Mouse (Mus musculus): ENCODE results near the gene Cep112. TPM values are rescaled to one million over a fixed set of nuclear protein-coding genes. Genes with fewer than 3 reads are reported as not detected.

Cep112 gene
- polyA plus RNA-seq, 1 experiment from 2014 or later, result 11.0 TPM

GRCm38 (mm10) chr11:108871748-108872147, 446.8 kb downstream of the Cep112 start:
- DNase-seq (ENCODE audit: low spot score), result no peak
- H3K4me1 ChIP-seq, result no peaks in the 10 kb centered on the region
- no peak overlapping the region for H3K27ac ChIP-seq (replicated peaks)
- no peak overlapping the region for H3K4me3 ChIP-seq
- no peaks in the 10 kb centered on the region for H3K9me3 ChIP-seq
- 89% methylated on average over 3 of the region's 3 CpGs for WGBS
- no peaks in the 10 kb centered on the region for H3K27me3 ChIP-seq (replicated peaks; ENCODE audit: low read depth, poor library complexity, severe bottlenecking)
- no peaks in the 10 kb centered on the region for H3K36me3 ChIP-seq (replicated peaks)

GRCm38 (mm10) chr11:108876633-108877205, 451.7 kb downstream of the Cep112 start:
- 88% methylated on average over 7 of the region's 7 CpGs for WGBS
- H3K9me3 ChIP-seq, result no peaks in the 10 kb centered on the region
- H3K4me3 ChIP-seq, result no peak overlapping the region
- H3K4me1 ChIP-seq, result peaks cover 10% of the 10 kb centered on the region
- H3K36me3 ChIP-seq (replicated peaks), result no peaks in the 10 kb centered on the region
- H3K27me3 ChIP-seq (replicated peaks; ENCODE audit: low read depth, poor library complexity, severe bottlenecking), result no peaks in the 10 kb centered on the region
- no peak overlapping the region for H3K27ac ChIP-seq (replicated peaks)
- DNase-seq (ENCODE audit: low spot score), result no peak

- Histone ChIP-seq H3K4me1 (peaks cover 17% of the 10 kb centered on the region), H3K36me3 (replicated peaks) (no peaks in the 10 kb centered on the region), H3K27ac (replicated peaks) (no peak overlapping the region), H3K9me3 (no peaks in the 10 kb centered on the region), H3K4me3 (no peak overlapping the region), H3K27me3 (replicated peaks; ENCODE audit: low read depth, poor library complexity, severe bottlenecking) (no peaks in the 10 kb centered on the region)
- WGBS, result 82% methylated on average over 5 of the region's 5 CpGs
- DNase-seq (ENCODE audit: low spot score), result no peak
These were observed 452.5 kb downstream of the Cep112 start for GRCm38 (mm10) chr11:108877520-108877919.

- H3K27ac ChIP-seq (replicated peaks), result 0 out of 2 replicates have a peak overlapping the region, but pooled peaks have one; percentile 37
- H3K4me1 ChIP-seq, result peaks cover 21% of the 10 kb centered on the region
- H3K27me3 ChIP-seq (replicated peaks; ENCODE audit: low read depth, poor library complexity, severe bottlenecking), result 0 out of 2 replicates have a peak, but pooled peaks cover 5% of the 10 kb centered on the region
- no peaks in the 10 kb centered on the region for H3K9me3 ChIP-seq
- no peak for DNase-seq (ENCODE audit: low spot score)
- H3K36me3 ChIP-seq (replicated peaks), result no peaks in the 10 kb centered on the region
- WGBS, result 79% methylated on average over 4 of the region's 4 CpGs
- no peak overlapping the region for H3K4me3 ChIP-seq
These were observed 455.6 kb downstream of the Cep112 start for GRCm38 (mm10) chr11:108880546-108880945.

GRCm38 (mm10) chr11:108881662-108882061, 456.7 kb downstream of the Cep112 start:
- Histone ChIP-seq H3K9me3 (no peaks in the 10 kb centered on the region), H3K4me3 (no peak overlapping the region), H3K27me3 (replicated peaks; ENCODE audit: low read depth, poor library complexity, severe bottlenecking) (0 out of 2 replicates have a peak, but pooled peaks cover 5% of the 10 kb centered on the region), H3K4me1 (peaks cover 23% of the 10 kb centered on the region), H3K27ac (replicated peaks) (peak overlapping the region; percentile 55), H3K36me3 (replicated peaks) (no peaks in the 10 kb centered on the region)
- 58% methylated on average over 5 of the region's 5 CpGs for WGBS
- peak; percentile 58 for DNase-seq (ENCODE audit: low spot score)

GRCm38 (mm10) chr11:108885276-108885896, 460.4 kb downstream of the Cep112 start:
- peaks cover 17% of the 10 kb centered on the region; the same call in 1 of the 2 replicates for H3K27me3 ChIP-seq (replicated peaks; ENCODE audit: low read depth, poor library complexity, severe bottlenecking)
- DNase-seq (ENCODE audit: low spot score), result no peak
- H3K27ac ChIP-seq (replicated peaks), result no peak overlapping the region
- no peaks in the 10 kb centered on the region for H3K9me3 ChIP-seq
- no peak overlapping the region for H3K4me3 ChIP-seq
- WGBS, result 39% methylated on average over 19 of the region's 19 CpGs
- H3K36me3 ChIP-seq (replicated peaks), result no peaks in the 10 kb centered on the region
- H3K4me1 ChIP-seq, result peaks cover 41% of the 10 kb centered on the region

GRCm38 (mm10) chr11:108886060-108886459, 461.1 kb downstream of the Cep112 start:
- Histone ChIP-seq H3K9me3 (no peaks in the 10 kb centered on the region), H3K27ac (replicated peaks) (no peak overlapping the region), H3K36me3 (replicated peaks) (no peaks in the 10 kb centered on the region), H3K27me3 (replicated peaks; ENCODE audit: low read depth, poor library complexity, severe bottlenecking) (peaks cover 18% of the 10 kb centered on the region; the same call in 1 of the 2 replicates), H3K4me1 (peaks cover 44% of the 10 kb centered on the region), H3K4me3 (no peak overlapping the region)
- WGBS, result 74% methylated on average over 8 of the region's 8 CpGs
- no peak for DNase-seq (ENCODE audit: low spot score)

- H3K9me3 ChIP-seq, result no peaks in the 10 kb centered on the region
- no peak overlapping the region for H3K4me3 ChIP-seq
- H3K36me3 ChIP-seq (replicated peaks), result no peaks in the 10 kb centered on the region
- H3K27ac ChIP-seq (replicated peaks), result 0 out of 2 replicates have a peak overlapping the region, but pooled peaks have one; percentile 84
- peak; percentile 44 for DNase-seq (ENCODE audit: low spot score)
- H3K4me1 ChIP-seq, result peaks cover 60% of the 10 kb centered on the region
- H3K27me3 ChIP-seq (replicated peaks; ENCODE audit: low read depth, poor library complexity, severe bottlenecking), result peaks cover 35% of the 10 kb centered on the region
- 42% methylated on average over 11 of the region's 11 CpGs for WGBS
These were observed 464.1 kb downstream of the Cep112 start for GRCm38 (mm10) chr11:108889121-108889520.

- peaks cover 66% of the 10 kb centered on the region for H3K4me1 ChIP-seq
- H3K27ac ChIP-seq (replicated peaks), result peak overlapping the region; percentile 84
- WGBS, result 21% methylated on average over 16 of the region's 16 CpGs
- DNase-seq (ENCODE audit: low spot score), result no peak
- no peaks in the 10 kb centered on the region for H3K36me3 ChIP-seq (replicated peaks)
- peak overlapping the region; percentile 52 for H3K4me3 ChIP-seq
- H3K9me3 ChIP-seq, result no peaks in the 10 kb centered on the region
- H3K27me3 ChIP-seq (replicated peaks; ENCODE audit: low read depth, poor library complexity, severe bottlenecking), result peaks cover 41% of the 10 kb centered on the region
These were observed 465.6 kb downstream of the Cep112 start for GRCm38 (mm10) chr11:108890544-108890943.

- Histone ChIP-seq H3K36me3 (replicated peaks) (no peaks in the 10 kb centered on the region), H3K4me3 (peak overlapping the region; percentile 52), H3K27me3 (replicated peaks; ENCODE audit: low read depth, poor library complexity, severe bottlenecking) (peaks cover 41% of the 10 kb centered on the region), H3K4me1 (peaks cover 68% of the 10 kb centered on the region), H3K27ac (replicated peaks) (peak overlapping the region; percentile 84), H3K9me3 (no peaks in the 10 kb centered on the region)
- DNase-seq (ENCODE audit: low spot score), result peak; percentile 79
- under 1% methylated on average over 17 of the region's 17 CpGs for WGBS
These were observed 466.3 kb downstream of the Cep112 start for GRCm38 (mm10) chr11:108891111-108891870.

GRCm38 (mm10) chr11:108891871-108892380, 466.9 kb downstream of the Cep112 start:
- DNase-seq (ENCODE audit: low spot score), result peak; percentile 42
- Histone ChIP-seq H3K27ac (replicated peaks) (peak overlapping the region; percentile 84), H3K36me3 (replicated peaks) (no peaks in the 10 kb centered on the region), H3K4me1 (peaks cover 68% of the 10 kb centered on the region), H3K4me3 (peak overlapping the region; percentile 52), H3K27me3 (replicated peaks; ENCODE audit: low read depth, poor library complexity, severe bottlenecking) (peaks cover 41% of the 10 kb centered on the region), H3K9me3 (no peaks in the 10 kb centered on the region)
- WGBS, result 3% methylated on average over 21 of the region's 21 CpGs

GRCm38 (mm10) chr11:108892406-108892805, 467.4 kb downstream of the Cep112 start:
- peak overlapping the region; percentile 33; the same call in 1 of the 2 replicates for H3K4me3 ChIP-seq
- H3K4me1 ChIP-seq, result peaks cover 68% of the 10 kb centered on the region
- WGBS, result under 1% methylated on average over 6 of the region's 7 CpGs
- peaks cover 41% of the 10 kb centered on the region for H3K27me3 ChIP-seq (replicated peaks; ENCODE audit: low read depth, poor library complexity, severe bottlenecking)
- DNase-seq (ENCODE audit: low spot score), result peak; percentile 56
- no peaks in the 10 kb centered on the region for H3K9me3 ChIP-seq
- H3K36me3 ChIP-seq (replicated peaks), result no peaks in the 10 kb centered on the region
- no peak overlapping the region for H3K27ac ChIP-seq (replicated peaks)

Measured in embryonic facial prominence, embryonic 10.5 days (tissue).